ENCODE assay signal across 10 mouse cellular contexts in genomic region chr8:127720593-127721290, GRCm38 (mm10).
DNase-seq lines count a peak whose midpoint lies in the region; ATAC-seq and TF ChIP-seq lines count a peak whose summit lies in the region.
"Had no signal": no experiment of that assay in that cellular context is flagged by ENCODE, and none has a peak within 500 bp of the region (broad histone marks: within the 10 kb centered on the region; RNA-seq: fewer than 3 reads in every experiment).

No protein-coding gene starts in this region.

- H3K27ac ChIP-seq in hindbrain, embryonic 16.5 days (ENCODE audit: low read depth, low read length), result peak overlapping the region; percentile 29; the same call in 1 of the 2 replicates
- no peak overlapping the region for H3K27ac ChIP-seq in hindbrain, embryonic 12.5 days
- no peak overlapping the region for H3K27ac ChIP-seq in lung, postnatal 0 days (ENCODE audit: low read length)

- H3K9me3 ChIP-seq in hindbrain, embryonic 16.5 days (ENCODE audit: control insufficient read depth, low read length), result no peaks in the 10 kb centered on the region
- H3K9me3 ChIP-seq in hindbrain, embryonic 12.5 days (replicated peaks), result no peaks in the 10 kb centered on the region
- H3K9me3 ChIP-seq in lung, postnatal 0 days (ENCODE audit: low read length), result no peaks in the 10 kb centered on the region

- no peak overlapping the region for H3K9ac ChIP-seq in hindbrain, embryonic 16.5 days (ENCODE audit: low read depth, low read length)
- no peak overlapping the region for H3K9ac ChIP-seq in hindbrain, embryonic 12.5 days
- H3K9ac ChIP-seq in lung, postnatal 0 days (replicated peaks; ENCODE audit: low read depth), result no peak overlapping the region

- peak; percentile 20 for DNase-seq in Muller cell, postnatal 12 days (ENCODE audit: inconsistent ontology term)
- DNase-seq in brain, adult 2 months (ENCODE audit: low read depth, low spot score), result peak; percentile 50
- DNase-seq in lung, postnatal 0 days (ENCODE audit: low spot score), result peak; percentile 68
- no peak for DNase-seq in adrenal gland, adult 2 months
- DNase-seq in adrenal gland, postnatal 36 days, result no peak
- DNase-seq: cerebellum, adult 18-20 months; right cerebral cortex, postnatal 25 days; thymus, postnatal 36 days had no signal

- 29% methylated on average over 6 of the region's 6 CpGs for WGBS in hindbrain, embryonic 16.5 days
- WGBS in hindbrain, embryonic 12.5 days, result 44% methylated on average over 6 of the region's 6 CpGs
- WGBS in lung, postnatal 0 days, result 14% methylated on average over 6 of the region's 6 CpGs

- peak overlapping the region; percentile 21; the same call in 1 of the 2 replicates for H3K4me2 ChIP-seq in hindbrain, embryonic 16.5 days (ENCODE audit: low read length)
- no peak overlapping the region for H3K4me2 ChIP-seq in hindbrain, embryonic 12.5 days (replicated peaks)
- H3K4me2 ChIP-seq in lung, postnatal 0 days (replicated peaks; ENCODE audit: low read depth, low read length), result peak overlapping the region; percentile 29; the same call in 1 of the 2 replicates

- H3K4me3 ChIP-seq in hindbrain, embryonic 16.5 days (ENCODE audit: low read length), result no peak overlapping the region
- no peak overlapping the region for H3K4me3 ChIP-seq in hindbrain, embryonic 12.5 days
- no peak overlapping the region for H3K4me3 ChIP-seq in lung, postnatal 0 days (ENCODE audit: low read depth, low read length)

- H3K36me3 ChIP-seq in hindbrain, embryonic 16.5 days (ENCODE audit: control insufficient read depth, insufficient read depth, low read length), result no peaks in the 10 kb centered on the region
- H3K36me3 ChIP-seq in hindbrain, embryonic 12.5 days, result no peaks in the 10 kb centered on the region
- H3K36me3 ChIP-seq in lung, postnatal 0 days (ENCODE audit: insufficient read depth, low read length), result no peaks in the 10 kb centered on the region

- no peaks in the 10 kb centered on the region for H3K27me3 ChIP-seq in hindbrain, embryonic 16.5 days (replicated peaks; ENCODE audit: control insufficient read depth, insufficient read depth, low read length)
- no peaks in the 10 kb centered on the region; the same call in 1 of the 2 replicates for H3K27me3 ChIP-seq in hindbrain, embryonic 12.5 days
- H3K27me3 ChIP-seq in lung, postnatal 0 days (replicated peaks; ENCODE audit: insufficient read depth, low read length), result no peaks in the 10 kb centered on the region

- no peak for TF ChIP-seq CTCF in lung, postnatal 0 days (IDR thresholded peaks at IDR 0.05)

- peak; percentile 46; the same call in 1 of the 2 replicates for TF ChIP-seq EP300 in lung, postnatal 0 days (IDR thresholded peaks at IDR 0.05)

- peaks cover 11% of the 10 kb centered on the region for H3K4me1 ChIP-seq in hindbrain, embryonic 16.5 days (ENCODE audit: control insufficient read depth, insufficient read depth, low read depth, low read length)
- H3K4me1 ChIP-seq in hindbrain, embryonic 12.5 days, result peaks cover 15% of the 10 kb centered on the region
- H3K4me1 ChIP-seq in lung, postnatal 0 days (ENCODE audit: insufficient read depth, low read depth, low read length), result peaks cover 9% of the 10 kb centered on the region; the same call in 1 of the 2 replicates

- ATAC-seq in hindbrain, embryonic 16.5 days, result no peak
- ATAC-seq in hindbrain, embryonic 12.5 days (ENCODE audit: low FRiP score), result no peak
- peak; percentile 69 for ATAC-seq in lung, postnatal 0 days

Comparison
In these comparisons a context has a peak if more than half of its experiments do, and no peak if none do; other contexts are left out.
1. DNase-seq: peak in Muller cell, postnatal 12 days (single experiment), brain, adult 2 months (single experiment) and lung, postnatal 0 days (single experiment); none in adrenal gland, adult 2 months (single experiment) and adrenal gland, postnatal 36 days (0 of 2).